Mouse (Mus musculus) lung, embryonic 15.5 days (tissue): Measurements from ENCODE around the gene Aldh4a1. TPM values are rescaled to one million over a fixed set of nuclear protein-coding genes. Genes with fewer than 3 reads are reported as not detected.

Source experiments
- ATAC-seq: fragments of 200-750 bp; cut with Nextera tagmentation; 2 replicates; pipeline ENCODE4 v1.8.0; 2017; ENCODE audit warnings: moderate number of reproducible peaks, borderline replicate concordance; ENCODE audit not compliant: low FRiP score, low TSS enrichment; ENCODE audit errors: extremely low read depth
- H3K27ac ChIP-seq: fragments of 300-500 bp; sonication (generic); 2 replicates; pipeline ENCODE4 v1.5.1; 2015; ENCODE audit warnings: moderate library complexity, mild to moderate bottlenecking, inconsistent platforms
- H3K27me3 ChIP-seq: fragments of 300-500 bp; sonication (generic); 2 replicates; pipeline ENCODE4 v1.6.1; 2015; ENCODE audit warnings: inconsistent platforms
- H3K36me3 ChIP-seq: fragments of 300-500 bp; sonication (generic); 2 replicates; pipeline ENCODE4 v1.6.1; 2015; ENCODE audit warnings: inconsistent platforms
- H3K4me1 ChIP-seq: fragments of 300-500 bp; sonication (generic); 2 replicates; pipeline ENCODE4 v1.6.1; 2015; ENCODE audit warnings: inconsistent platforms
- H3K4me2 ChIP-seq: fragments of 300-500 bp; sonication (generic); 2 replicates; pipeline ENCODE4 v1.6.1; 2015; ENCODE audit warnings: inconsistent platforms, mild to moderate bottlenecking, moderate library complexity
- H3K4me3 ChIP-seq: fragments of 300-500 bp; sonication (generic); 2 replicates; pipeline ENCODE4 v1.5.1; 2015; ENCODE audit warnings: mild to moderate bottlenecking, inconsistent platforms
- H3K9ac ChIP-seq: fragments of 300-500 bp; sonication (generic); 2 replicates; pipeline ENCODE4 v1.6.1; 2015; ENCODE audit warnings: inconsistent platforms
- H3K9me3 ChIP-seq: fragments of 300-500 bp; sonication (generic); 2 replicates; pipeline ENCODE4 v1.6.1; 2016; ENCODE audit warnings: inconsistent platforms
- WGBS: fragments of 180-500 bp; shearing (Covaris S2); methylation state at CpG from one replicate; pipeline ENCODE4 v1.1.7; 2015; 5-methylcytosine and 5-hydroxymethylcytosine counted together
- polyA plus RNA-seq: library from polyadenylated mRNA; unstranded; fragments of >200 nt; fragmentation: Nextera tagmentation; extraction: Ambion mirVana; gene quantifications from 2 replicates; pipeline ENCODE4 v1.2.1, GENCODE M21; 2015

Gene Aldh4a1
- polyA plus RNA-seq, 1 experiment from 2014 or later = 27.4 TPM

DNA sequence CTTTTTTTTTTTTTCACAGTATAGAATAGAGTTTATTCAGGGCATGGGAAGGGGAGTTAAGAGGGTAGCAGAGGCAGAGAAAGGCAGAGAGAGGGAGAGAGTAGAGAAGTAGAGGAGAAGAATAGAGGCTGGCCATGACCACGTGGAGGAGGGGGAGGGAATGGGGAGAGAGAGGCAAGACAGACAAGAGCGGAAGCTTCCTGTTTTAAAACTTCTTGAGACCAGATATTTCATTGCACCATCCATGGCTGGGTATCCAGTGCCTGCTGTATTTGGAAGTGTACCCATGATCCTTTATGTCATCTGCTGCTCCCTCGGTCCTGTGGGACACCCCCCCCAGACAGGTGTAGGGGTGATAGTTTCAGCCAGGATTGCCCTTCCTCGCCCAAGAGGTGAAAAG lies 13.7 kb upstream of the Aldh4a1 start:
- no peak overlapping the region for H3K9ac ChIP-seq
- no peak overlapping the region for H3K4me3 ChIP-seq
- H3K9me3 ChIP-seq = no peaks in the 10 kb centered on the region
- peaks cover 9% of the 10 kb centered on the region; the same call in 1 of the 2 replicates for H3K4me1 ChIP-seq
- H3K36me3 ChIP-seq = peaks cover 35% of the 10 kb centered on the region
- ATAC-seq = no peak
- 59% methylated on average over 4 of the region's 4 CpGs for WGBS
- no peaks in the 10 kb centered on the region for H3K27me3 ChIP-seq
- H3K4me2 ChIP-seq = no peak overlapping the region
- H3K27ac ChIP-seq = no peak overlapping the region

- H3K4me1 ChIP-seq = peaks cover 13% of the 10 kb centered on the region; the same call in 1 of the 2 replicates
- no peaks in the 10 kb centered on the region for H3K9me3 ChIP-seq
- no peak for ATAC-seq
- peaks cover 43% of the 10 kb centered on the region for H3K36me3 ChIP-seq
- 47% methylated on average over 6 of the region's 6 CpGs for WGBS
- H3K4me3 ChIP-seq = no peak overlapping the region
- no peaks in the 10 kb centered on the region for H3K27me3 ChIP-seq
- H3K4me2 ChIP-seq = no peak overlapping the region
- no peak overlapping the region for H3K9ac ChIP-seq
- H3K27ac ChIP-seq = peak overlapping the region; percentile 72
These were observed 11.7 kb upstream of the Aldh4a1 start for GRCm38 (mm10) chr4:139610954-139611353.

DNA sequence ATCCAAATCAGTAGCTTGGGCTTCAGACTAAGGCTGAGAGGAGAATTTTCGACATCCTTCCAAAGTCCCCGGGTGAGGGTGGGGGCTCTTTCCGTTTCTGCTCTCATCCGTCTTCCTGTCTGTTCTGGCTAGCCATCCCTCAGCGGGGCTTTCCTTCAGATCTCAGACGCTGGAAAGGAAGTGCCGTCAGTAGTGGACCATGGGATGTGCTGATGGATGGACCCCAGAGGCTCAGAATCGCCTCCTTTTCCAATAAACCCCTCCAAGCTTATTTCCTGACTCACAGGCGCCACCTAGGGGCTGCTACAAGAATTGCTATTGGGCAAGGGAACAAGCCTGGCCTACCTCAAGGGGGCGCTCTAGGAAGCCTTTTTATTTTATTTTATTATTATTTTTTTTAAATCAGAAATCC lies 11.1 kb upstream of the Aldh4a1 start:
- H3K9ac ChIP-seq = no peak overlapping the region
- peaks cover 17% of the 10 kb centered on the region; the same call in 1 of the 2 replicates for H3K4me1 ChIP-seq
- WGBS = 3% methylated on average over 10 of the region's 10 CpGs
- no peak overlapping the region for H3K4me3 ChIP-seq
- H3K9me3 ChIP-seq = no peaks in the 10 kb centered on the region
- ATAC-seq = peak; percentile 86
- H3K36me3 ChIP-seq = peaks cover 39% of the 10 kb centered on the region
- 0 out of 2 replicates have a peak overlapping the region, but pooled peaks have one; percentile 9 for H3K4me2 ChIP-seq
- H3K27me3 ChIP-seq = no peaks in the 10 kb centered on the region
- H3K27ac ChIP-seq = peak overlapping the region; percentile 72; the same call in 1 of the 2 replicates

- Histone ChIP-seq H3K9ac (no peak overlapping the region), H3K9me3 (no peaks in the 10 kb centered on the region), H3K27me3 (no peaks in the 10 kb centered on the region), H3K4me2 (no peak overlapping the region), H3K4me1 (peaks cover 22% of the 10 kb centered on the region; the same call in 1 of the 2 replicates), H3K36me3 (peaks cover 28% of the 10 kb centered on the region), H3K27ac (no peak overlapping the region), H3K4me3 (no peak overlapping the region)
- no peak for ATAC-seq
- WGBS = 82% methylated on average over 21 of the region's 21 CpGs
These were observed 8.0 kb upstream of the Aldh4a1 start for GRCm38 (mm10) chr4:139614524-139615260.

GRCm38 (mm10) chr4:139616276-139617000 lies 6.2 kb upstream of the Aldh4a1 start:
- WGBS = 20% methylated on average over 24 of the region's 24 CpGs
- H3K27me3 ChIP-seq = no peaks in the 10 kb centered on the region
- peak overlapping the region; percentile 34 for H3K9ac ChIP-seq
- peak overlapping the region; percentile 70 for H3K27ac ChIP-seq
- H3K9me3 ChIP-seq = no peaks in the 10 kb centered on the region
- peak; percentile 73 for ATAC-seq
- peak overlapping the region; percentile 57 for H3K4me2 ChIP-seq
- peak overlapping the region; percentile 39 for H3K4me3 ChIP-seq
- H3K36me3 ChIP-seq = peaks cover 28% of the 10 kb centered on the region
- 0 out of 2 replicates have a peak, but pooled peaks cover 13% of the 10 kb centered on the region for H3K4me1 ChIP-seq

DNA sequence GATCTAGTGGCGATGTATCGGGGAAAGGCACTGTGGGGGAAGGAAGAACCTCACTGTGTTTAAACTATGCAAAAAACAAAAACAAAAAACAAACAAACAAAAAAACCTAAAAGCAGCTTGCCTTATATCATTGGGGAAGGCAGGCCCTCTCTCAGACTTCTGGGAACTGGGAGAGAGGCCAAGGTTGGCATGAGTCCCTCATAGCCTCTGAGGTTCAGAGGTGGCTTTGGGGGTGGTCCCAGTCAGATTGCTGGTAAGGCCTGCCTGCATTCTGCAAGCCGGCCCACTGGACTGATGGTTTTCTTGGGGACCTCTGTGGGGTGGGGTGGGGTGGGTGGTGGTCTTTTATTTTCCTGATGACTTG lies 5.7 kb upstream of the Aldh4a1 start:
- WGBS = 28% methylated on average over 3 of the region's 3 CpGs
- peak; percentile 24; the same call in 1 of the 2 replicates for ATAC-seq

DNA sequence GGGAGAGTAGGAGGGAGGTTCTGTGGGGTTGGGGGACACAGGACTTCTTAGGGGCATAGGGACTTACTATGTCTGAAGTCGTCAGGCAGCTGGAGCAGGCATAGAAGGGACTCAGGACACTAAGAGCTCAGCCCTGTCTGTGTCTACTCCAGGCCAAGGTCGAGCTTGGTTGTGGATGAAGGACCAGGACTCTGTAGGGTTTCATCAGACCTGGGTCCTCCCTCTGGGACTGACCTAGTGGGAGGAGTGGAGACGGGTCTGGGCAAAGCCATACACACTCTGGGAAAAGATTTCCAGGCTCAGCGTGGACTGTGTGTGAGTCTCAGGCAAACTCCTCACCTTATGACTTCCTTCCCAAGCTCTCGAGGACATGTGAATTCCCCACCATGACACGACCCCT lies 2.9 kb upstream of the Aldh4a1 start:
- 71% methylated on average over 6 of the region's 6 CpGs for WGBS
- no peak for ATAC-seq

More for the DNA sequence above, 5.7 kb upstream of the Aldh4a1 start:
- Histone ChIP-seq H3K36me3 (peaks cover 28% of the 10 kb centered on the region), H3K9ac (no peak overlapping the region), H3K4me2 (peak overlapping the region; percentile 57), H3K4me3 (peak overlapping the region; percentile 39; the same call in 1 of the 2 replicates), H3K27ac (peak overlapping the region; percentile 70; the same call in 1 of the 2 replicates), H3K27me3 (no peaks in the 10 kb centered on the region), H3K4me1 (peaks cover 17% of the 10 kb centered on the region; the same call in 1 of the 2 replicates), H3K9me3 (no peaks in the 10 kb centered on the region)

GRCm38 (mm10) chr4:139623434-139624115 lies 909 bp downstream of the Aldh4a1 start:
- WGBS = 18% methylated on average over 21 of the region's 21 CpGs
- no peak for ATAC-seq
- peak overlapping the region; percentile 72 for H3K9ac ChIP-seq
- H3K27me3 ChIP-seq = no peaks in the 10 kb centered on the region
- H3K4me2 ChIP-seq = peak overlapping the region; percentile 85
- no peaks in the 10 kb centered on the region for H3K9me3 ChIP-seq
- peak overlapping the region; percentile 72 for H3K4me3 ChIP-seq
- peaks cover 27% of the 10 kb centered on the region for H3K4me1 ChIP-seq
- peak overlapping the region; percentile 79; the same call in 1 of the 2 replicates for H3K27ac ChIP-seq
- H3K36me3 ChIP-seq = no peaks in the 10 kb centered on the region

More for the DNA sequence above, 2.9 kb upstream of the Aldh4a1 start:
- H3K36me3 ChIP-seq = peaks cover 10% of the 10 kb centered on the region; the same call in 1 of the 2 replicates
- no peak overlapping the region for H3K4me2 ChIP-seq
- H3K27me3 ChIP-seq = no peaks in the 10 kb centered on the region
- H3K9me3 ChIP-seq = no peaks in the 10 kb centered on the region
- H3K9ac ChIP-seq = no peak overlapping the region
- peaks cover 35% of the 10 kb centered on the region for H3K4me1 ChIP-seq
- no peak overlapping the region for H3K4me3 ChIP-seq
- no peak overlapping the region for H3K27ac ChIP-seq

- H3K4me2 ChIP-seq = peak overlapping the region; percentile 85
- H3K27ac ChIP-seq = no peak overlapping the region
- H3K4me3 ChIP-seq = peak overlapping the region; percentile 72; the same call in 1 of the 2 replicates
- peaks cover 27% of the 10 kb centered on the region for H3K4me1 ChIP-seq
- no peak for ATAC-seq
- whole genome bisulfite sequencing = 43% methylated on average over 5 of the region's 5 CpGs
- H3K9ac ChIP-seq = no peak overlapping the region
- H3K9me3 ChIP-seq = no peaks in the 10 kb centered on the region
- no peaks in the 10 kb centered on the region for H3K36me3 ChIP-seq
- no peaks in the 10 kb centered on the region for H3K27me3 ChIP-seq
These were observed 1.4 kb downstream of the Aldh4a1 start for GRCm38 (mm10) chr4:139624116-139624489.

DNA sequence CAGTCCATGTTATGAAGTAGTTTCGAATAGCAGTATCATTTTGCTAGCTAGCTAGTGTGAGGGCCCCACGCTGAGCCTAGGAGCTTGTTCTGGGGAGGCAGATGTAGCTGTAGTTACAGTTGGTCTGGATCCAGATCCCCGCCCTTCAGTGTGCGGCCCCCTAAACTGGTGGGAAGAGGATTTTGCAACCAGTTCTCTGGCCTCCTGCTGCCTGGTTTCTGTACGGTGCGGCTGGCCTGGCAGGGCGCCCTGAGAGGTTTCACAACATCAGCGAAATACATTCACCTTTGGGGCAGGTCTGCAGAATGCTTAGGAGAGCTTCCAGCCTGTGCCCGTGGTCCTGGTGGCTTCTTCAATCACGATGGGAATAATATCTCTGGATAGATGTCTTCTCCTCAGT lies 2.0 kb downstream of the Aldh4a1 start:
- Histone ChIP-seq H3K4me3 (no peak overlapping the region), H3K27ac (no peak overlapping the region), H3K4me2 (peak overlapping the region; percentile 85; the same call in 1 of the 2 replicates), H3K27me3 (no peaks in the 10 kb centered on the region), H3K9me3 (no peaks in the 10 kb centered on the region), H3K9ac (no peak overlapping the region), H3K36me3 (no peaks in the 10 kb centered on the region), H3K4me1 (peaks cover 27% of the 10 kb centered on the region)
- no peak for ATAC-seq
- 58% methylated on average over 10 of the region's 10 CpGs for WGBS

GRCm38 (mm10) chr4:139627361-139627760 lies 4.7 kb downstream of the Aldh4a1 start:
- no peak for ATAC-seq
- no peak overlapping the region for H3K9ac ChIP-seq
- WGBS = 91% methylated on average over 11 of the region's 11 CpGs
- no peak overlapping the region for H3K27ac ChIP-seq
- no peaks in the 10 kb centered on the region for H3K36me3 ChIP-seq
- H3K4me2 ChIP-seq = no peak overlapping the region
- H3K4me3 ChIP-seq = no peak overlapping the region
- no peaks in the 10 kb centered on the region for H3K27me3 ChIP-seq
- peaks cover 40% of the 10 kb centered on the region for H3K4me1 ChIP-seq
- no peaks in the 10 kb centered on the region for H3K9me3 ChIP-seq
